In the genomic region with DNA sequence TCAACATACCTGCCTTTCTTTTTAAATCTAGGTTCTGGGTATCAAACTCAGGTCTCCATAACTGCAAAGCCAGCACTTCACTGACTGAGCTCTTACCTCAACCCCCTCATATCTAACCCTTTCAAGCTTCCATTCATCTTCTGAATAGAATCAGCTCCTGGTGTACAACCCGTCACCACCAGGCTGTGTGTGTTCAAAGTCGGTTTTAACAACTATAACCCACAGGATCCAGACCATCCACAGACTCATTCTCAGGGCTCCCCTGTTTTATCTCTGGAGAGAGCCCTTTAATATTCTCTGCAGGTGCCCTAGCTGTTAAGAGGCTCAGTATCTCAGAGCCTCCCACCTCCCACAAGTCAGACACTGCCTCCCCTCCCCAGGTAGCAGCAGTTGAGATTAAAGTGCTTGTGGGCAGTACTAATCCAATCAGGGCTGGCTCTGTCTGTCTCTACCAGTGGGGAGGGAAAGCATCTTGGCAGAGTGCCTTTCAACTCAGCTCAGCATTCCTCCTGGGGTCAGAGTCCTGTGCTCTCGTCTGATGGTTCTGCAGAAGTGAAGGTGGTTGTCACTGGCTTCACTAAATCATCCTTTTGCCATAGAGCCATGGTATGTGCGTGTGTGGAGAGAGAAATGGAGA, we compare ENCODE assay signal across 10 mouse cellular contexts.
A peak's percentile ranks its signal among the peaks of the same experiment; 100 is the strongest.
DNase-seq lines count a peak whose midpoint lies in the region; ATAC-seq and TF ChIP-seq lines count a peak whose summit lies in the region.
"Had no signal": no experiment of that assay in that cellular context is flagged by ENCODE, and none has a peak within 500 bp of the region (broad histone marks: within the 10 kb centered on the region; RNA-seq: fewer than 3 reads in every experiment).

No protein-coding gene starts in this region.

- WGBS in embryonic facial prominence, embryonic 13.5 days = 28% methylated on average over 4 of the region's 4 CpGs
- 25% methylated on average over 4 of the region's 4 CpGs for WGBS in embryonic facial prominence, embryonic 10.5 days
- 27% methylated on average over 4 of the region's 4 CpGs for WGBS in lung, postnatal 0 days

- H3K4me3 ChIP-seq in embryonic facial prominence, embryonic 13.5 days = no peak overlapping the region
- H3K4me3 ChIP-seq in embryonic facial prominence, embryonic 10.5 days = no peak overlapping the region
- no peak overlapping the region for H3K4me3 ChIP-seq in lung, postnatal 0 days (ENCODE audit: low read depth, low read length)
- H3K4me3 ChIP-seq: embryonic facial prominence, embryonic 12.5 days had no signal

- H3K4me1 ChIP-seq in embryonic facial prominence, embryonic 13.5 days = peaks cover 5% of the 10 kb centered on the region
- H3K4me1 ChIP-seq in embryonic facial prominence, embryonic 10.5 days = 0 out of 2 replicates have a peak, but pooled peaks cover 3% of the 10 kb centered on the region
- H3K4me1 ChIP-seq in lung, postnatal 0 days (ENCODE audit: insufficient read depth, low read depth, low read length) = no peaks in the 10 kb centered on the region

- H3K9me3 ChIP-seq in embryonic facial prominence, embryonic 13.5 days = no peaks in the 10 kb centered on the region
- no peaks in the 10 kb centered on the region for H3K9me3 ChIP-seq in embryonic facial prominence, embryonic 10.5 days
- no peaks in the 10 kb centered on the region for H3K9me3 ChIP-seq in lung, postnatal 0 days (ENCODE audit: low read length)
- H3K9me3 ChIP-seq: embryonic facial prominence, embryonic 12.5 days had no signal

- intact Hi-C loops in left cerebral cortex, postnatal 36 days (cut with DNase I) = no loop called here

- no peak for DNase-seq in embryonic facial prominence, embryonic 10.5 days (ENCODE audit: low spot score)
- peak; percentile 16 for DNase-seq in lung, postnatal 0 days (ENCODE audit: low spot score)
- no peak for DNase-seq in lung, postnatal 25 days (ENCODE audit: low spot score)
- DNase-seq in heart, adult 9 months (ENCODE audit: low spot score in 2 of 2) = peak; percentile 20 to 47
- peak; percentile 68 to 81 for DNase-seq in kidney, postnatal 25 days
- no peak for DNase-seq in urinary bladder, postnatal 10 days (ENCODE audit: low spot score)
- DNase-seq in left cerebral cortex, postnatal 36 days (ENCODE audit: low spot score in 2 of 2) = no peak
- DNase-seq: spleen, adult 18-20 months had no signal

- H3K4me2 ChIP-seq in embryonic facial prominence, embryonic 13.5 days = no peak overlapping the region
- no peak overlapping the region for H3K4me2 ChIP-seq in lung, postnatal 0 days (replicated peaks; ENCODE audit: low read depth, low read length)
- H3K4me2 ChIP-seq: embryonic facial prominence, embryonic 12.5 days had no signal

- no peak overlapping the region for H3K9ac ChIP-seq in embryonic facial prominence, embryonic 13.5 days
- H3K9ac ChIP-seq in lung, postnatal 0 days (replicated peaks; ENCODE audit: low read depth) = no peak overlapping the region
- H3K9ac ChIP-seq: embryonic facial prominence, embryonic 12.5 days had no signal

- H3K36me3 ChIP-seq in embryonic facial prominence, embryonic 13.5 days = no peaks in the 10 kb centered on the region
- H3K36me3 ChIP-seq in embryonic facial prominence, embryonic 10.5 days (replicated peaks) = no peaks in the 10 kb centered on the region
- H3K36me3 ChIP-seq in lung, postnatal 0 days (ENCODE audit: insufficient read depth, low read length) = no peaks in the 10 kb centered on the region
- H3K36me3 ChIP-seq: embryonic facial prominence, embryonic 12.5 days had no signal

- ATAC-seq in embryonic facial prominence, embryonic 13.5 days (ENCODE audit: insufficient number of reproducible peaks, insufficient read depth, low FRiP score, low TSS enrichment, low read depth) = peak; percentile 48; the same call in 1 of the 2 replicates
- ATAC-seq in lung, postnatal 0 days = no peak

- H3K27ac ChIP-seq in embryonic facial prominence, embryonic 13.5 days = no peak overlapping the region
- no peak overlapping the region for H3K27ac ChIP-seq in embryonic facial prominence, embryonic 10.5 days (replicated peaks)
- no peak overlapping the region for H3K27ac ChIP-seq in lung, postnatal 0 days (ENCODE audit: low read length)
- H3K27ac ChIP-seq: embryonic facial prominence, embryonic 12.5 days had no signal

- TF ChIP-seq EP300 in lung, postnatal 0 days (IDR thresholded peaks at IDR 0.05) = no peak

- H3K27me3 ChIP-seq in embryonic facial prominence, embryonic 13.5 days = no peaks in the 10 kb centered on the region; the same call in 1 of the 2 replicates
- H3K27me3 ChIP-seq in embryonic facial prominence, embryonic 10.5 days (replicated peaks; ENCODE audit: low read depth, poor library complexity, severe bottlenecking) = no peaks in the 10 kb centered on the region
- H3K27me3 ChIP-seq in lung, postnatal 0 days (replicated peaks; ENCODE audit: insufficient read depth, low read length) = no peaks in the 10 kb centered on the region
- H3K27me3 ChIP-seq: embryonic facial prominence, embryonic 12.5 days had no signal

- no peak for TF ChIP-seq CTCF in lung, postnatal 0 days (IDR thresholded peaks at IDR 0.05)

Comparison
In these comparisons a context has a peak if more than half of its experiments do, and no peak if none do; other contexts are left out.
1. DNase-seq: peak in lung, postnatal 0 days (single experiment), heart, adult 9 months (2 of 2) and kidney, postnatal 25 days (2 of 2); none in embryonic facial prominence, embryonic 10.5 days (single experiment), lung, postnatal 25 days (single experiment), urinary bladder, postnatal 10 days (single experiment) and left cerebral cortex, postnatal 36 days (0 of 2).